ENCODE assay signal across 8 mouse cellular contexts in genomic region chr4:42999451-43000140, GRCm38 (mm10). TPM values are rescaled to one million over a fixed set of nuclear protein-coding genes. Genes with fewer than 3 reads are reported as not detected.
A peak's percentile ranks its signal among the peaks of the same experiment; 100 is the strongest.
DNase-seq lines count a peak whose midpoint lies in the region; ATAC-seq and TF ChIP-seq lines count a peak whose summit lies in the region.

No protein-coding gene starts in this region.

- H3K27me3 ChIP-seq in Patski = no peaks in the 10 kb centered on the region
- H3K27me3 ChIP-seq in hindbrain, embryonic 13.5 days = no peaks in the 10 kb centered on the region

- H3K36me3 ChIP-seq in hindbrain, embryonic 13.5 days = peaks cover 19% of the 10 kb centered on the region

- CTCF ChIA-PET in Patski (lab: Charles Lee) = no interaction called here

- TF ChIP-seq CTCF in Patski (IDR thresholded peaks at IDR 0.05) = peak; percentile 72

- peak overlapping the region; percentile 99 for H3K27ac ChIP-seq in hindbrain, embryonic 13.5 days

- in situ Hi-C loops in Patski (cut with MboI; ENCODE audit: low pct_unique_long_range_greater_than_20kb) = no loop called here

- H3K4me1 ChIP-seq in hindbrain, embryonic 13.5 days (replicated peaks) = peaks cover 27% of the 10 kb centered on the region

- WGBS in hindbrain, embryonic 13.5 days = under 1% methylated on average over 47 of the region's 51 CpGs

- ATAC-seq in Patski = peak; percentile 46
- peak; percentile 83 for ATAC-seq in hindbrain, embryonic 13.5 days (ENCODE audit: low FRiP score)

- POLR2A ChIA-PET in Patski (lab: Charles Lee) = interaction anchor here (0.8 to 1.1 kb wide), 2 partner anchors 26 to 493 kb away, joined by 4 to 6 read pairs; no protein-coding TSS in a partner anchor

- H3K9me3 ChIP-seq in hindbrain, embryonic 13.5 days = no peaks in the 10 kb centered on the region

- peak overlapping the region; percentile 94 for H3K9ac ChIP-seq in hindbrain, embryonic 13.5 days

- peak; percentile 43 for DNase-seq in Patski (ENCODE audit: low read depth, low spot score)
- DNase-seq in cerebellum, postnatal 10 days = peak; percentile 84
- peak; percentile 49 to 59 for DNase-seq in frontal cortex, postnatal 14 days (ENCODE audit: low spot score in 2 of 2)
- DNase-seq in layer of hippocampus, postnatal 36 days = peak; percentile 65
- peak; percentile 84 for DNase-seq in lung, postnatal 36 days
- DNase-seq in retina, embryonic 14.5 days (ENCODE audit: low spot score) = peak; percentile 78
- peak; percentile 72 to 77 for DNase-seq in thymus, postnatal 36 days

- H3K4me2 ChIP-seq in hindbrain, embryonic 13.5 days = peak overlapping the region; percentile 85

- H3K4me3 ChIP-seq in hindbrain, embryonic 13.5 days = peak overlapping the region; percentile 87

RNA-seq across cellular contexts. Expression of gene Vcp, which starts 0.7 kb away (rescaled TPM):
- 283 TPM for polyA plus RNA-seq in Patski (2021)
- polyA plus RNA-seq in hindbrain, embryonic 13.5 days (2015; fragmentation: Nextera tagmentation; extraction: Ambion mirVana) = 524 and 526 TPM in 2 replicates
- total RNA-seq in layer of hippocampus, postnatal 36 days (2021) = 100 to 1,000 TPM; 188 to 194 TPM

RNA-seq across cellular contexts. Expression of gene Fancg, which starts 10.7 kb away (rescaled TPM):
- 8.1 TPM for polyA plus RNA-seq in Patski (2021)
- polyA plus RNA-seq in hindbrain, embryonic 13.5 days (2015; fragmentation: Nextera tagmentation; extraction: Ambion mirVana) = 20.0 and 21.9 TPM in 2 replicates
- total RNA-seq in layer of hippocampus, postnatal 36 days (2021) = 1 to 10 TPM; 8.3 to 8.9 TPM

RNA-seq across cellular contexts. Expression of gene Pigo, which starts 26.0 kb away (rescaled TPM):
- polyA plus RNA-seq in Patski (2021) = 11.3 TPM
- 27.4 and 27.5 TPM in 2 replicates for polyA plus RNA-seq in hindbrain, embryonic 13.5 days (2015; fragmentation: Nextera tagmentation; extraction: Ambion mirVana)
- total RNA-seq in layer of hippocampus, postnatal 36 days (2021) = 10 to 100 TPM; 24.9 to 27.0 TPM

RNA-seq across cellular contexts. Expression of gene 1700022I11Rik, which starts 30.2 kb away (rescaled TPM):
- polyA plus RNA-seq in Patski (2021) = not detected
- polyA plus RNA-seq in hindbrain, embryonic 13.5 days (2015; fragmentation: Nextera tagmentation; extraction: Ambion mirVana) = 0.63 and 0.70 TPM in 2 replicates
- not detected for total RNA-seq in layer of hippocampus, postnatal 36 days (2021)

RNA-seq across cellular contexts. Expression of gene Stoml2, which starts 31.9 kb away (rescaled TPM):
- 134 TPM for polyA plus RNA-seq in Patski (2021)
- 226 and 232 TPM in 2 replicates for polyA plus RNA-seq in hindbrain, embryonic 13.5 days (2015; fragmentation: Nextera tagmentation; extraction: Ambion mirVana)
- total RNA-seq in layer of hippocampus, postnatal 36 days (2021) = 100 to 1,000 TPM in 1 of 2 experiments, 10 to 100 TPM in 1; 93.4 to 102 TPM

Comparison
In these comparisons a context has a peak if more than half of its experiments do, and no peak if none do; other contexts are left out.
1. Peak in every context shown above with its lines: DNase-seq, ATAC-seq, H3K4me3 ChIP-seq and H3K27ac ChIP-seq.